Mouse (Mus musculus) heart, postnatal 0 days (tissue): Measurements from ENCODE around the gene Nox4. TPM values are rescaled to one million over a fixed set of nuclear protein-coding genes. Genes with fewer than 3 reads are reported as not detected.

ENCODE experiments used
- ATAC-seq: fragments of 200-750 bp; cut with Nextera tagmentation; 2 replicates; pipeline ENCODE4 v1.8.0; 2017; ENCODE audit warnings: low read depth, moderate number of reproducible peaks, moderate library complexity; ENCODE audit not compliant: insufficient read depth
- DNase-seq: peaks from one replicate; pipeline ENCODE4 v3.0.0-alpha.2; 2016; ENCODE audit warnings: low spot score
- H3K27ac ChIP-seq: fragments of 300-500 bp; sonication (generic); 2 replicates; pipeline ENCODE4 v1.5.1; 2014; ENCODE audit warnings: low read depth, mild to moderate bottlenecking
- H3K27me3 ChIP-seq: fragments of 300-500 bp; sonication (generic); 2 replicates; pipeline ENCODE4 v1.6.1; 2014; ENCODE audit warnings: low read length, mixed read lengths; ENCODE audit not compliant: control insufficient read depth, insufficient read depth
- H3K36me3 ChIP-seq: fragments of 300-500 bp; sonication (generic); replicated peaks from 2 replicates; pipeline ENCODE4 v1.6.1; 2014; ENCODE audit warnings: low read length, mixed read lengths; ENCODE audit not compliant: control insufficient read depth, insufficient read depth
- H3K4me1 ChIP-seq: fragments of 300-500 bp; sonication (generic); 2 replicates; pipeline ENCODE4 v1.6.1; 2014; ENCODE audit warnings: antibody characterized with exemption; ENCODE audit not compliant: control insufficient read depth, insufficient read depth
- H3K4me2 ChIP-seq: fragments of 300-500 bp; sonication (generic); 2 replicates; pipeline ENCODE4 v1.6.1; 2014; ENCODE audit warnings: low read depth, mild to moderate bottlenecking, low read length, moderate library complexity
- H3K4me3 ChIP-seq: fragments of 300-500 bp; sonication (generic); 2 replicates; pipeline ENCODE4 v1.5.1; 2014; ENCODE audit warnings: low read depth, low read length
- H3K9ac ChIP-seq: fragments of 300-500 bp; sonication (generic); replicated peaks from 2 replicates; pipeline ENCODE4 v1.6.1; 2014; ENCODE audit warnings: low read depth, low read length, mixed read lengths
- H3K9me3 ChIP-seq: fragments of 300-500 bp; sonication (generic); replicated peaks from 2 replicates; pipeline ENCODE4 v1.6.1; 2016; ENCODE audit warnings: low read length; ENCODE audit not compliant: control insufficient read depth
- CTCF ChIP-seq: IDR thresholded peaks from 2 replicates; pipeline ENCODE4 v1.5.1; 2016; ENCODE audit warnings: antibody characterized with exemption, control low read depth, low read depth
- EP300 ChIP-seq: IDR thresholded peaks from 2 replicates; pipeline ENCODE4 v1.6.1; 2016; ENCODE audit warnings: antibody characterized with exemption, low read depth
- WGBS: fragments of 180-500 bp; shearing (Covaris S2); extraction: QIAGEN DNeasy Blood & Tissue Kit; methylation state at CpG from one replicate; pipeline ENCODE4 v1.1.7; 2014; 5-methylcytosine and 5-hydroxymethylcytosine counted together
- polyA plus RNA-seq: library from polyadenylated mRNA; unstranded; fragments of >200 nt; fragmentation: Nextera tagmentation; extraction: Ambion mirVana; gene quantifications from 2 replicates; pipeline ENCODE4 v1.2.1, GENCODE M21; 2015
- total RNA-seq: library from RNA; depleted of rRNA; stranded (reverse); fragments of >200 nt; gene quantifications from 2 replicates; pipeline ENCODE4 v1.2.3, GENCODE M21; 2014; ENCODE audit warnings: low replicate concordance

Nox4 gene
- total and polyA plus RNA-seq, 2 experiments from 2014 or later, result 0.31 to 1.6 TPM

DNA sequence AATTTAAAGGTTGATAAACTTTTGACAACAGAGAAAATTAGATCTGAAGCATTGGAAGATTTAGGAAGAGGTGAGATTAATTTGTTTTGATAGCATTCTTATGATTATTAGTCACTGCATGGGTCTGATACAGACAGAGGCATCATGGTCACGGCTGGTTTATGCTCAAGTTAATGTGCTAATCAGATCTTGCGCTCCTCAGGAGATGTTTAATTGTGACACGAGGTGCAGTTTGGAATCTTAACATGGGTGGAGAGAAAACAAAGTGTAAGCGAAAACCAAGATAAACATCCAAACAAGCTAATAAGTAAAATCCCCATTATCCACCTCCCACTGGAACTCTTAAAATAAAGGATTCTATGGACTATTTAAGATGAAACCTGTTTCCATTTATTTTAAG, 6.2 kb downstream of the Nox4 start:
- 71% methylated on average over 4 of the region's 4 CpGs for WGBS
- peaks cover 2% of the 10 kb centered on the region for H3K4me1 ChIP-seq

DNA sequence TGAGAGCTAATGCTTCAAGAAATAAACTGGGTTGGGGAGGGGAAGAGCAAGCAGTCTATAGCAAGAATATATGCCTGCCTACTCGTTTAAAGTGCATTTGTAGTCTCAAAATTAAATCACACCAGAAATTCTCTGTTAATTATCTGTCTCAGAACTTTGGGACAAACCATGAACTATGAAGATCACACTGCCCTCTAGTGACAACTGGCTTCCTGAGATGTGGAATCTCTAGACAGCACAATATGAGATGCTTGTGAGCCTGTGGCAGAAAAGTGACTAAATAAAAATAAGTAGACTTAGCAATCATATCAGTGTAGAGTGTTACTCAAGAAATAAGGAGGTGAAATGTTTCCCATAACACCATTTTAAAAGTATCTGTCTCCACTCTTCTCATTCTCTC, 31.3 kb downstream of the Nox4 start:
- H3K4me1 ChIP-seq, result no peaks in the 10 kb centered on the region
- no peak overlapping the region for H3K27ac ChIP-seq
- ATAC-seq (no peak), DNase-seq (peak; percentile 8)
- no peak overlapping the region for H3K4me2 ChIP-seq
- no peaks in the 10 kb centered on the region for H3K27me3 ChIP-seq
- WGBS, result 3% methylated on average over 1 of the region's 1 CpGs
- no peak overlapping the region for H3K9ac ChIP-seq
- no peaks in the 10 kb centered on the region for H3K9me3 ChIP-seq
- no peaks in the 10 kb centered on the region for H3K36me3 ChIP-seq
- no peak overlapping the region for H3K4me3 ChIP-seq
- TF ChIP-seq CTCF (peak; percentile 58), EP300 (no peak)

More for the DNA sequence above, 6.2 kb downstream of the Nox4 start:
- no peaks in the 10 kb centered on the region for H3K9me3 ChIP-seq
- no peak overlapping the region for H3K4me2 ChIP-seq
- H3K4me3 ChIP-seq, result no peak overlapping the region
- no peaks in the 10 kb centered on the region for H3K36me3 ChIP-seq
- no peak overlapping the region for H3K9ac ChIP-seq
- TF ChIP-seq EP300 (no peak), CTCF (no peak)
- ATAC-seq (no peak), DNase-seq (no peak)
- no peaks in the 10 kb centered on the region for H3K27me3 ChIP-seq
- no peak overlapping the region for H3K27ac ChIP-seq

GRCm38 (mm10) chr7:87303726-87304315, 57.9 kb downstream of the Nox4 start:
- no peak overlapping the region for H3K27ac ChIP-seq
- no peak overlapping the region for H3K9ac ChIP-seq
- WGBS, result 77% methylated on average over 1 of the region's 1 CpGs
- H3K27me3 ChIP-seq, result no peaks in the 10 kb centered on the region
- ATAC-seq (no peak), DNase-seq (no peak)
- H3K4me3 ChIP-seq, result no peak overlapping the region
- TF ChIP-seq CTCF (no peak), EP300 (no peak)
- no peaks in the 10 kb centered on the region for H3K9me3 ChIP-seq
- no peak overlapping the region for H3K4me2 ChIP-seq
- no peaks in the 10 kb centered on the region for H3K4me1 ChIP-seq
- H3K36me3 ChIP-seq, result no peaks in the 10 kb centered on the region

DNA sequence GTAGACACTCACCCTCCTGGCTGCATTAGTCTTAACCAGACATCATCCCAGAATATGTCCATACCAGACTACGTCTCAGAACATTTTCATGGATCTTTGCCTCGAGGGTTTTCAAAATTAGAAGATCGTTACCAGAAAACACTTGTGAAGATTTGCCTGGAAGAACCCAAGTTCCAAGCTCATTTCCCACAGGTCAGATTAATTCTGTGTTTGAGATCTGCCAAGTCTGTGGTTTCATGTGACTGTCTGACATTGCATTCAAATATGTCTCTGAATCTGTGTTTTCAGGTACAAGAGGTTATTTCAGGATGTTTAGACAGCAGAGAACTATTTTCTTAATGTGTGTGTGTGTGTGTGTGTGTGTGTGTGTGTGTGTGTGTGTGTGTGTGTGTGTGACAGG, 75.7 kb downstream of the Nox4 start:
- Histone ChIP-seq H3K27me3 (no peaks in the 10 kb centered on the region), H3K4me2 (no peak overlapping the region), H3K9me3 (no peaks in the 10 kb centered on the region), H3K9ac (no peak overlapping the region), H3K4me1 (no peaks in the 10 kb centered on the region), H3K27ac (no peak overlapping the region), H3K4me3 (no peak overlapping the region), H3K36me3 (no peaks in the 10 kb centered on the region)
- WGBS, result 67% methylated on average over 3 of the region's 3 CpGs
- TF ChIP-seq EP300 (no peak), CTCF (no peak)
- DNase-seq (no peak), ATAC-seq (no peak)

GRCm38 (mm10) chr7:87322085-87322484, 76.2 kb downstream of the Nox4 start:
- no peak overlapping the region for H3K4me2 ChIP-seq
- WGBS, result 65% methylated on average over 1 of the region's 1 CpGs
- TF ChIP-seq CTCF, result no peak
- no peak for TF ChIP-seq EP300
- H3K27ac ChIP-seq, result no peak overlapping the region
- H3K9ac ChIP-seq, result no peak overlapping the region
- DNase-seq (no peak), ATAC-seq (no peak)
- no peaks in the 10 kb centered on the region for H3K4me1 ChIP-seq
- H3K27me3 ChIP-seq, result no peaks in the 10 kb centered on the region
- no peaks in the 10 kb centered on the region for H3K9me3 ChIP-seq
- H3K4me3 ChIP-seq, result no peak overlapping the region
- no peaks in the 10 kb centered on the region for H3K36me3 ChIP-seq

DNA sequence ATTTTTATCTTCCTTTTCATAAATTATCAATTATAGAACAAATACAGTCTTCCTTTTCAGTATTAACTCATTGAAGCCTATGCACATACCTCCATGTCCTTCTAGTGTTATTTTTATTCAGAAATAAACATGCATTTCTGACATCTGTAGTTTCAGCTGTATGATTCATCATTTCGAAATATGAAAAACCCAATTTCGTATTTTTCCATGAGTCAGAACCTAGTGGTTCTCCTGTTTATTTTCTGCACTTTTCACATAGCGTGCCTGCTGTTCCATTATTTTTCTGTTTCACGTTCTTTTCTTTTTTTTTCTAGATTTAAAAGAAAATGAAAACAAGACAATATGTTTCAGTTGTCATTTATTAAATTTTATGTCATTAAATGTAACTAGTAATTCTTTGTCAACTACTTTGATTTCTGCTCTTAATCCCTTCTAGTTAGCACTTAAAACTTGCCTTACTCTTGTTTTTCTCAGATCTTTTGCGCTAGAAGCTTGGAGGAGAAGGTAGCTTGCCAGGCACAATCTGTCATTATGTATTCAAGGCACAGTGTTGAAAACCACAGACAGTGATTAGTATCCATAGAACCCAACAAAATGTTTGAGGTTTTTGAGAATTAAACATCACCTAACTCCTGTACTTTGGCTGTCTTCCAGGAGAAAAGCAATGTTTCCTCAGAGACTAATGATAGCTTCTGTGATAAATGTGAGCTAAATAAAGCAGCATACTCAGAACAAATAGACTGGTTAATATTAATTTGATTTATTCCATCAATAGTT, 85.1 kb downstream of the Nox4 start:
- DNase-seq (no peak), ATAC-seq (no peak)
- Histone ChIP-seq H3K4me3 (no peak overlapping the region), H3K36me3 (no peaks in the 10 kb centered on the region), H3K27ac (no peak overlapping the region), H3K9ac (no peak overlapping the region), H3K27me3 (no peaks in the 10 kb centered on the region), H3K9me3 (no peaks in the 10 kb centered on the region), H3K4me2 (no peak overlapping the region), H3K4me1 (no peaks in the 10 kb centered on the region)
- no peak for TF ChIP-seq CTCF
- no peak for TF ChIP-seq EP300
- 74% methylated on average over 5 of the region's 5 CpGs for WGBS
